Mouse (Mus musculus) embryonic stem cell, embryonic (primary cell): ENCODE results near the gene Rps19bp1.

Experiments used
- CTCF ChIA-PET, 4 experiments: fragments of 300-600 bp in 2 of 4; fragments of 350-600 bp in 2 of 4; sonication (Branson Sonifier 250); formaldehyde crosslinking; loops; one replicate each; lab custom pipeline; 2022; ENCODE audit warnings: inconsistent platforms in 2 of 4; lab: Charles Lee
- POLR2A ChIA-PET, 4 experiments: fragments of 300-600 bp in 2 of 4; fragments of 350-600 bp in 2 of 4; sonication (Branson Sonifier 250); formaldehyde crosslinking; loops; one replicate each; lab custom pipeline; 2022; ENCODE audit warnings: antibody characterized with exemption in 4 of 4, inconsistent platforms in 1 of 4; lab: Charles Lee

Gene Rps19bp1

GRCm38 (mm10) chr15:80263610-80264575 is at the start of gene Rps19bp1:
TSS of gene Rps19bp1 (minus strand) at chr15:80264315.
- ChIA-PET CTCF (interaction anchor here (0.6 to 2.1 kb wide), 28 partner anchors 9 to 443 kb away, joined by 3 to 14 read pairs (median 4); partner anchors contain the start of genes Atf4 (in 1 of the 4), Mief1 (in 1 of the 4) and Syngr1 (in 1 of the 4)), POLR2A (interaction anchor here (0.5 to 2.7 kb wide), 100 partner anchors 8 to 1814 kb away, joined by 3 to 166 read pairs (median 4); partner anchors contain the start of genes Atf4 (in 4 of the 4), Mief1 (in 3 of the 4), Tnrc6b (in 3 of the 4) and Dmc1 (in 1 of the 4))

GRCm38 (mm10) chr15:80306146-80306545 is 42.0 kb upstream of the Rps19bp1 start:
- ChIA-PET CTCF (interaction anchor here in 1 of 4 experiments (0.6 to 0.8 kb wide), 4 partner anchors 18 to 621 kb away, joined by 3 read pairs; no protein-coding TSS in a partner anchor), POLR2A (interaction anchor here in 1 of 4 experiments (0.6 kb wide), 1 partner anchor 14 kb away, joined by 4 read pairs; no protein-coding TSS in a partner anchor)

DNA sequence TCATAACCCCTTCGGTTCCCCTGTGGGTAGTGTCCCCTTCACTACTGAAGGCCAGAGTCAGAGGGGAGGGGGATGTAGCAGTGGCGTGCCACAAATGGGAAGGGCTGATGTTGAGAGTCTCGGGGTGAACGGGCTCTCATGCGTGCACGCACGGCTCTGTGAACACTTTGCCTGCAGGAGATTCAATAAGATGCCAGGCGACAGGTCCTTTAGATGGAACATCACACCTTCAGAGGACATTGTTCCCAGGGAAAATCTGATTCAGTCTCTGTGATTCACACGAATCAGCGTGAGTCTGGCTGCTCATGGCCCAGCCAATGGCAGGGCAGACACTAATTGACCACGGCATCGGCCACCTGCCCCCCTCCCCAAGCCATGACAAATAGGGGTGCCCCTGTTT is 40.1 kb upstream of the Rps19bp1 start:
- ChIA-PET POLR2A (no interaction called here), CTCF (no interaction called here)

GRCm38 (mm10) chr15:80303779-80304178 is 39.7 kb upstream of the Rps19bp1 start:
- POLR2A ChIA-PET = no interaction called here
- CTCF ChIA-PET = no interaction called here

DNA sequence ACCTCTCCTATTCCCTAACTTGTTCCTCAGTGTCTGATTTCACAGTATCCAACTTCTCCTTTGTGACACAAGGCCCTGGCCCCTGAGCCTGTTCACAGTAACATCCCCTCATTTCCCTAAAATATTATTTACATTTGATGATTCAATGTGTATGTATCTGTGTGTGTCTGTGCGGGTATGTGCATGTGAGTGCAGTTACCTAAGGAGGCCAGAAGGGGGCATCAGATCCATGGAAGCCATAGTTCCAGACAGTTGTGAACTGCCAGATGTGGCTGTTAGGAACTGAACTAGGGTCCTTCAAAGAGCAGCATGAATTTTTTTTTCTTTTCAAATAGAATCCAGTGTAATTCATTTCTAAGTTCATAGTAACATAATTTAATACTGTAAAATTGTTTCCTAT is 33.0 kb upstream of the Rps19bp1 start:
- ChIA-PET POLR2A (no interaction called here), CTCF (interaction anchor here (0.5 to 2.4 kb wide), 8 partner anchors 10 to 604 kb away, joined by 3 to 13 read pairs (median 4); partner anchors contain the start of gene Rps19bp1 (in 1 of the 4))

DNA sequence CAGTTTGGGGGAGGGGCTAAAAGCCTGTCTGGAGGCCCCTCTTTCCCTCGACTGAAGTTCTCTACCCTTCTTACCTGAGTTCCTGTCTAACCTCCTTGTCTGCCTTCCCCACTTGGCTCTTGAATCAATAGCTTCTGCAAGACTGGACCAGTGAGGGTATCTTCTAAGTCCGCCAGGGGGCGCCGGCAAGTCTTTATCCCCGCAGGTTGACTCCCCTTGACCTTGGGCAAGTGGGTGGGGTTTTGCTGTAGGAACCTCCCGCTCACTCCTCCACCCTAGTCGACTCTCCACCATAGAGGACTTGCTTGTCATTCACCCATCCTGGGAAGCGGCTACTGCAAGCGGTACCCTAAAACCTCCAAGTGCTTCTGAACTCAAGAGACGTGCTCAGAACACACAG is 25.3 kb upstream of the Rps19bp1 start:
- ChIA-PET CTCF (interaction anchor here (0.5 to 1.9 kb wide), 45 partner anchors 8 to 611 kb away, joined by 3 to 22 read pairs (median 4); partner anchors contain the start of genes Rps19bp1 (in 1 of the 4) and Tnrc6b (in 1 of the 4)), POLR2A (interaction anchor here (0.5 to 3.7 kb wide), 27 partner anchors 9 to 1364 kb away, joined by 3 to 15 read pairs (median 4); partner anchors contain the start of genes Rps19bp1 (in 3 of the 4), Atf4 (in 2 of the 4), Tnrc6b (in 2 of the 4) and Mief1 (in 1 of the 4))

- POLR2A ChIA-PET = interaction anchor here in 2 of 4 experiments (0.7 to 4.0 kb wide), 6 partner anchors 8 to 203 kb away, joined by 3 to 34 read pairs (median 3); partner anchors contain the start of genes Rps19bp1 (in 2 of the 2) and Atf4 (in 1 of the 2)
Measured at GRCm38 (mm10) chr15:80288036-80288435, 23.9 kb upstream of the Rps19bp1 start.

GRCm38 (mm10) chr15:80286851-80287415 is 22.8 kb upstream of the Rps19bp1 start, which contains the start of gene Cacna1i:
TSS of gene Cacna1i (plus strand) at chr15:80287238.
- ChIA-PET POLR2A (interaction anchor here in 2 of 4 experiments (0.9 to 4.0 kb wide), 6 partner anchors 9 to 424 kb away, joined by 3 to 34 read pairs (median 3); partner anchors contain the start of genes Atf4 (in 1 of the 2), Rps19bp1 (in 1 of the 2) and Tnrc6b (in 1 of the 2)), CTCF (interaction anchor here in 2 of 4 experiments (0.6 to 1.4 kb wide), 3 partner anchors 53 to 419 kb away, joined by 3 to 4 read pairs (median 4); no protein-coding TSS in a partner anchor)

More at GRCm38 (mm10) chr15:80288036-80288435, 23.9 kb upstream of the Rps19bp1 start:
- CTCF ChIA-PET = interaction anchor here in 2 of 4 experiments (0.5 to 0.7 kb wide), 2 partner anchors 18 to 27 kb away, joined by 3 to 5 read pairs; no protein-coding TSS in a partner anchor

GRCm38 (mm10) chr15:80280646-80281045 is 16.5 kb upstream of the Rps19bp1 start:
- CTCF ChIA-PET = interaction anchor here in 3 of 4 experiments (0.6 to 1.9 kb wide), 10 partner anchors 9 to 1555 kb away, joined by 3 to 6 read pairs (median 5); partner anchors contain the start of genes Mief1 (in 1 of the 3) and Rps19bp1 (in 1 of the 3)

GRCm38 (mm10) chr15:80279053-80279452 is 14.9 kb upstream of the Rps19bp1 start:
- ChIA-PET CTCF (interaction anchor here in 1 of 4 experiments (0.6 kb wide), 1 partner anchor 17 kb away, joined by 3 read pairs; no protein-coding TSS in a partner anchor), POLR2A (interaction anchor here in 2 of 4 experiments (1.4 to 3.5 kb wide), 5 partner anchors 15 to 23 kb away, joined by 3 to 24 read pairs (median 5); partner anchors contain the start of genes Atf4 (in 1 of the 2) and Rps19bp1 (in 1 of the 2))

More at GRCm38 (mm10) chr15:80280646-80281045, 16.5 kb upstream of the Rps19bp1 start:
- POLR2A ChIA-PET = interaction anchor here (1.1 to 2.9 kb wide), 8 partner anchors 10 to 430 kb away, joined by 3 to 16 read pairs (median 4); partner anchors contain the start of genes Atf4 (in 1 of the 4), Rps19bp1 (in 1 of the 4) and Tnrc6b (in 1 of the 4)

GRCm38 (mm10) chr15:80278121-80278759 is 14.1 kb upstream of the Rps19bp1 start:
- CTCF ChIA-PET = interaction anchor here in 2 of 4 experiments (0.5 to 1.2 kb wide), 2 partner anchors 36 to 63 kb away, joined by 3 read pairs; no protein-coding TSS in a partner anchor
- POLR2A ChIA-PET = interaction anchor here in 2 of 4 experiments (0.6 to 3.5 kb wide), 7 partner anchors 14 to 291 kb away, joined by 3 to 24 read pairs (median 3); partner anchors contain the start of genes Atf4 (in 1 of the 2), Mief1 (in 1 of the 2) and Rps19bp1 (in 1 of the 2)

DNA sequence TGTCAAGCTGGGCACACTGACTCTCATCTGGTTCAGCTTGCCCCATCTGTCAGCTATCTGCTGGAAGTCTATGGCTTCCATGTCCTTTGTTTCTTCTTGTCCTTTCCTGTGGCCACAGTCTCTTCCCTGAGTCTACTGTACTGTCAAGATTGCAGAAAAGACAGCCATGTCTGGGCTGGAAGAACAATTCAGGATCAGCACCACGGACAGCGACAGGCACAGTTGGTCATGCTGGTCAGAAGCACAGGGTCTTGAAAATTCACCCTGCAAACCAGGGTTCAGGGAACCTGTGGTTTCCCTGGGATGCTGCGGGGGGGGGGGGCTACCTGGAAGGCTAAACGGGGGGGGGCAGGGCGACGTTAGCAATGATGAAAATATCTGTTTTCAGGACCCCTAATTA is 13.5 kb upstream of the Rps19bp1 start:
- ChIA-PET CTCF (interaction anchor here (0.5 to 2.0 kb wide), 5 partner anchors 12 to 427 kb away, joined by 3 to 6 read pairs (median 3); no protein-coding TSS in a partner anchor), POLR2A (interaction anchor here in 3 of 4 experiments (0.6 to 3.5 kb wide), 9 partner anchors 13 to 290 kb away, joined by 3 to 24 read pairs (median 3); partner anchors contain the start of genes Atf4 (in 1 of the 3), Mief1 (in 1 of the 3) and Rps19bp1 (in 1 of the 3))

GRCm38 (mm10) chr15:80277107-80277506 is 13.0 kb upstream of the Rps19bp1 start:
- ChIA-PET POLR2A (interaction anchor here in 3 of 4 experiments (0.8 to 3.5 kb wide), 8 partner anchors 10 to 44 kb away, joined by 3 to 24 read pairs (median 3); partner anchors contain the start of genes Atf4 (in 1 of the 3), Mief1 (in 1 of the 3) and Rps19bp1 (in 1 of the 3)), CTCF (interaction anchor here (0.5 to 2.0 kb wide), 8 partner anchors 10 to 427 kb away, joined by 3 to 5 read pairs (median 3); no protein-coding TSS in a partner anchor)

GRCm38 (mm10) chr15:80271858-80272396 is 7.8 kb upstream of the Rps19bp1 start:
- POLR2A ChIA-PET = interaction anchor here in 2 of 4 experiments (1.3 kb wide), 2 partner anchors 16 to 24 kb away, joined by 3 to 4 read pairs; no protein-coding TSS in a partner anchor
- CTCF ChIA-PET = interaction anchor here in 1 of 4 experiments (0.6 to 1.6 kb wide), 2 partner anchors 17 to 423 kb away, joined by 3 to 9 read pairs; no protein-coding TSS in a partner anchor

- CTCF ChIA-PET = interaction anchor here in 2 of 4 experiments (0.8 to 2.1 kb wide), 2 partner anchors 11 to 428 kb away, joined by 3 to 4 read pairs; no protein-coding TSS in a partner anchor
- POLR2A ChIA-PET = interaction anchor here in 2 of 4 experiments (0.8 to 2.0 kb wide), 4 partner anchors 8 to 438 kb away, joined by 3 to 10 read pairs (median 5); partner anchors contain the start of gene Atf4 (in 1 of the 2)
Measured at GRCm38 (mm10) chr15:80266281-80266680, 2.2 kb upstream of the Rps19bp1 start.
